Mouse (Mus musculus) lung, postnatal 10 days (tissue): ENCODE data around the gene Rexo2.
"Not testable (repeated sequence)": the region's sequence is repeated elsewhere in the genome, so short reads cannot be mapped to it uniquely, and the experiment has no call there.

Source experiments
- DNase-seq: peaks from one replicate; pipeline ENCODE4 v3.0.0; 2021

The Rexo2 gene

DNA sequence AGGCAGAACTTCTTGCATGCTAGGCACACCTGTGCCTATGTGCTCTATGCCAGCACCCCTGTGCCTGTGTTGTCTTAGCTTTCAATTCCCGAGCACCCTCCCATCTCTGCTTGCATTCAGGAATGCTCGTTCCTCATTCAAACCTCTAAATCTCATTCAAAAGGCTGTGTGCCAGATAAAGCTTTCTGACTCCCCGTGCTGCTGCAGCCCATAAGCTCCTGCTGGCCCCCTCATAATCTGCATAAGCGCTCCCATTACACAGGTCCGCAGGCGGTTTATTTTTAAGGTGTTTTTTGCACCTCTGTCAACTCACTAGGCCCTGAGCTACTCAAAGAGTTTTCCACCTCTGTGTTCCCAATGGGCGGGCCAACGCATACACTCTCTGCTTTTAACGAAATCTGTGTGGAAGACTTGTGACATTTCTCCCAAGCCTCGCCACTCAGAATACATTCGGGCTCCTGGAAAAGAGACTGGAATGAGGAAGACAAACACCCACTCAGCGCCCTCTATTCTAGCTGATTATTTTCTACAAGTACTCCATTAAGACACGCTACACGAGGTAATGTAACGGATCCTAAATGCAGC, 7.9 kb downstream of the Rexo2 start:
- no peak for DNase-seq

DNA sequence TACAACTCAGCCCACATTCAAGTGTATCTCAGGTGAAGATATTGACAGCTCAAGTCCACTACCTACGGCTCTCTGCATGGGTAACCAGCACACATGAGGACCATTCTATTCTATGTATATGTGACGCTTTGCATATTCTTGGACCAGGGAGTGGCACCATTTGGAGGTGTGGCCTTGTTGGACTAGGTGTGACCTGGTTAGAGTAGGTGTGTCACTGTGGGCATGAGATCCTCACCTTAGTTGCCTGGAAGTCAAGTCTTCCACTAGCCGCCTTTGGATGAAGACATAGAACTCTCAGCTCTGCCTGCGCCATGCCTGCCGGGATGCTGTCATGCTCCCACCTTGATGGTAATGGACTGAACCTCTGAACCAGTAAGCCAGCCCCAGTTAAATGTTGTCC, 13.0 kb downstream of the Rexo2 start:
- not testable (repeated sequence) for DNase-seq

DNA sequence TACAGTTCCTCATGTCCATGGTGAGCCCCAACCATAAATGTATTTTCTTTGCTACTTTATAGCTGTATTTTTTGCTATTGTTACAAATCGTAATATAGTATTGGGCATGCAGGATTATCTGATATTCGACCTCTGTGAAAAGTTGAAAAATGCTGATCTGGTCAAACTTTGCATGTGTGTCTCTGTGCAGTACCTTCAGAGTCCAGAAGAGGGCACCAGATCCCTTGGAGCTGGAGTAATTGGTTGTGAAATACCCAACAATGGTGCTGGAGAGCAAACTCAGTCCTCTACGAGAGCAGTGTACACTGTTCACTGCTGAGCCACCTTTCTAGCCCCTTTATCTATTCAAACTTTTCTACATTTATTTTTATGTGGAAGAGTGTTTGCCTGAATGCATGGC, 13.6 kb downstream of the Rexo2 start:
- DNase-seq: peak; percentile 80

DNA sequence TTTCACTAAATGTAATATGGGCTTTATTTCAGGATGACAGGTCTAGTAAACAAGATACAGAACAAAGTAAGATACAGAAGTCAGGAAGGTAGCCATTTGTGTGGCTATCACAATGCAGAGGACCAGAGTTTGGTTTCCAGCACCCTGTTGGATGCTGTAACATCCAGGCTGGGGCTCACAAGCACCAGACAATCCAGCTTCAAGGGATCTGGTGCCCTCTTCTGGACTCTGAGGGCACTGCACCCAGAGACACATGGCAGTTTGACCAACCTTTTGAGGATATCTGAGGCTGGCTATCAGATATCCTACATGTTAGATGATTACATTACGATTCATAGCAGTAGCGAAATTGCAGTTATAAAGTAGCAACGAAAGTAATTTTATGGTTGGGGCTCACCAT, 14.8 kb downstream of the Rexo2 start:
- DNase-seq: no peak

DNA sequence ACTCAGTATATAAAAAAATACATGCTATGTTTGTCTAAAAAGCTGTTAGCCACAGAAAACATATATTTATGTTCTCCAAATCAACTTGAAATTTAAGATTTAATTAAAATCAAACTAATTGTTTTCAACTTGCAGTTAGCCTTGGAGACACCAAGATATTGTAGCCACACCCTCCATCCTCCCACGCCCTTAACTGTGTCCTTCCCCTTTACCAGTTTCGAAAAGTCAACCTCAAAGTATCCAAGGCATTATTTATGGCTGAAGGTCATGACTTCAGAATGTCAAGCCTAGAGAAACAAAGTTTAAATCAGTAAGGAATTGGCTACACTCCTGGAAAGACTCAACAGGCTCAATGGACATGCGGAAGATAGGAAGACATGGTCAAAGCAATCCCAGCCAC, 18.9 kb downstream of the Rexo2 start:
- DNase-seq: no peak

DNA sequence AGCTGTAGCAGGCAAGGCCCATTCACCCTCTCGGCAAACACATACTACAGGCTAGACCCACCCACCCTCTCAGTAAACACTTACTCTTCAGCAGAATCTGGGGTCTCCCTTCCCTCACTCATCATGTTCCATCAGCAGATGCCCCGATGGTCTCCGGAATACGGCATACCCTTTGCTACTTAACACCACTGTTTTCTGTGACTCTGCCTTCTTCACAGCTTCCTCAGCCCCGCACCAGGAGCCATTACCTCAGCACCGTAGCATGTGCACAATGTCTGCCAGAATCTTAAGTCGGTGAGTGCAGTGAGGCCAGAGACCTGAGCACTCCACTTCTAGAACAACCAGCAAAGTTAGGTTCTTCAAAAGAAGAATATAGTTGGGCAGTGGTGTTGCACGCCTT, 19.7 kb downstream of the Rexo2 start:
- no peak for DNase-seq

DNA sequence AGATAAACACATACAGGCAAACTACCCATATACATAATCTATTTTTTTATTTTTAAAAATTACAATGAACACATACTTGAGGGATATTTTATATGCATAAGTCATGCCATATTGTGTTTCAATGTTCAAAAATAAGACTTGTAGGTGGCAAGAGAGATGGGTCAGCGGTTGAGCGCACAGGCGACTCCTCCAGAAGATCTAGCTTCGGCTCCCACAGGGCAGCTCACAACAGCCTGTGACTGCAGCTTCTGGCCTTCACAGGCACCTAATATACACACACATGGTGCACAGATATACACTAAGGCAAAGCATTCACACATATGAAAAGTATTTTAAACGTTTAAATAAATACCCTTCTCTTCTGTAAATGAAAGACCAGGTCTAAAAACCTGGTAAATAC, 21.0 kb downstream of the Rexo2 start:
- no peak for DNase-seq

DNA sequence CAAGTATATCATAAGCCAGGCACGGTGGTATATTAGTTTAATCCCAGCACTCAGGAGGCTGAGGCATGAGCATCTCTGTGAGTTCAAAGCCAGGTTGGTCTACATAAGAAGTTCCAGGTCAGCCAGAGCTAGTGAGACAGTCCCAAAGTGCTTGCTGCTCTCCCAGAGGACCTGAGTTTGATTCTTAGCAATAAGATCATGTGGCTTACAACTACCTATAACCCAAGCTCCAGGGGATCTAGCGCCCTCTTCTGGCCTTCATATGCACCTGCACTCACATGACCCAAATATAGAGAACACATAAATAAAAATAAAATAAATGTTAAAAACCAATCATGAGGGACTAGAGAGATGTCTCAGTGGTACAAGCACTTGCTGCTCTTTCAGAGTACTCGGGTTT, 21.5 kb downstream of the Rexo2 start:
- DNase-seq: no peak

DNA sequence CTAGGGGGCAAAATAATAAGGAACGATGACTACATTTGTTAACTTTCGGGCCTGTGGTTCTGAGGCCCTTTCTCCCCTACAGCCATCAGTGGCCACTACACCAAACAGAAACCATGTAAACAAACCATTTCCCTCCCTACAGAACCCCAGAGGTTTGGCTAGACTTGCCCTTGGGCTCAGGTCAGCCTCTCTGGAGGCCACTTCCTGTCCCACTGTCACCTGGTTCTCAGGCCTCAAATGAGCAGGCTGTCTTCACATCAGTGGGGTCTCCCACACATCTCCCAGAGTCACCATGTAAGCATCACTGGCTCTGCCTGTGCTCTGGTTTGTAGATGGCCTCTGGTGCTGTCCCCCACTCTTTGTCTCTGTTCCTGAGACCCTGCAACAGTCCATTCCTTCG, 24.5 kb downstream of the Rexo2 start:
- DNase-seq: no peak

DNA sequence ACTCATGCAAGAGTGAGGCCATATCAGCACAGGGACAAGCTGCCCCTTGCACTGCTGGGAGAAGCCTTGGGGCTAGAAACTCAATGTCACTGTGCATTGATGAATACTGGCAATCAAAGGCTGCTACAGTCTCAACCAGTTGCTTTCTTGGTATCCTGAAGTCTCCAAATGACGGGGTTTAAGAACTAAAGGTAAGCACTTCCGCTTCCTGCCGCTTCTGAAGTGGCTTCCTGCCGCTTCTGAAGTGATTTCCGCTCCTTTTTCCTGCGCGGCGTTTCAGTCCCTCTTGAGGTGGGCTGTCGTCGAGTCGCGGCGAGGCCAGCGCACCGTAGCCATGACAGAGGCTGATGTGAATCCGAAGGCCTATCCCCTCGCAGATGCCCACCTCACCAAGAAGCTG, 30.4 kb downstream of the Rexo2 start:
- DNase-seq: no peak

DNA sequence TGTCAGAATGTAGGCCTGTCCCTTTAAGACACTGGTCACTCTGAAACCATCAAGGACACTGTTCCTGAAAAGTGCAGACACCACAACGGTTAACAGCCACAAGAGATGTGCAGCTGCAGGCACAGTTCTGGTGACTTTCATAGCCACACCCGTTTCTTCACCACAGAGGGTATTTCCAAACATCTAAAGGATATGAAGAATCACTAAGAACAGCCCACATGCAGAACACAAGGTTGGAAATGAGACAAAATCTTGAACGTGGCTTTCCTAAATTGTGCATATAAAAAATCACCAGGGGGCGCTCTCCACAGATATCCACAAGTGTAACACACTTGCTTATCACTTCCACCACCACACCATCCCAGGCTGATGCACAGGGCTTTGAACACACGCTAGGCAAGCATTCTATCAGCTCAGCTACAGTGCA, 32.6 kb downstream of the Rexo2 start:
- DNase-seq: peak; percentile 48

DNA sequence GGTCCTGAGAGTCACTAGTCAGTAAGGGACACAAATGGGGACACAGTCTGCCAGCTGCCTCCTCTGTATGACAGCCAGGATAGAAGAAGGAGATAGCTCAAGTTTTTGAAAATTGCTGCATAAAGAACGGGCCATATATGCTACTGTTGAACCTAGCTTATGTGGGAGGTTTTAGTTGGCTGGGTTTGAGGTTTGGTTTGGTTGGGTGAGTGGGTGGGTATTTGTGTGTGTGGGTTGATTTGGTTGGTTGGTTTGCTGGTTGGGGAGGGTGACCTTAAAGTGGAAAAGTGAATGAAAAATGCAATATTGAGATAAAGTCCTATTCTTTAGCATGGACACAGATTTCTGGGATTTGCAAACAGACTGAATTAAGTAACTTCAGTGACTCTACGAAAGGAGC, 35.6 kb downstream of the Rexo2 start:
- no peak for DNase-seq

DNA sequence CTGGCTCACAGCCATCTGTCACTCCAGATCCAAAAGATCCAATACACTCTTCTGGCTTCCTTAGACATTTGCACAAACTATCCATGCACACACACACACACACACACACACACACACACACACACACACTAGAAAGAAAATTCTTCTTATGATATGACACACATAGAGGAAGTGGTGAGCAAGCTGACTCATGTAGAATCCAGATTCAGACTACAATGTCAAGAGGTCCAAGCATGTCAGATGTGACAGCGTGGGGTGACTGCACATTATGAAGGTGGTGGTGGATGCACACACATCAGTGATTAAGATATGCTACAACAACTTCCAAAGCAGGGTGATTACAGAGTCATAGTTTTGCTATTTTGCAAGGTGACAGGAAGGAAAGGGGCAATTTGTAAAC, 36.5 kb downstream of the Rexo2 start:
- no peak for DNase-seq

DNA sequence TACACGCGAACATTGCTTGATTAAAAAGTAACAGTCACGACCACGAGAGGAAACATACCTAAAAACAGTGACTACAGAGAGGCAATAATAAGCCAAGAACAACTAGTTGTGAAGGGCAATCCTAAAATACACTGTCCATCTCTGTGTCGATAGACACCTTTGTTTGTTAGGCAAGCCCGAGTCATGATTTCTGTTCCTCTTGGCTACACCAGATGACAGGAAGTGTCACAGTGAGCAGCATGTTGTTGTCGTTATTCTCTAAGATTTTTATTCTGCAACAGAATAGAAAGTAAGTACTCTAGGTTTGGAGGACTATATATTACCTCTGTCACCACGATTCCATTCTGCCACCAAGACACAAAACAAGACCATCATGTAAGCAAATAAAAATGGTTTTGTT, 48.0 kb downstream of the Rexo2 start:
- DNase-seq: no peak

DNA sequence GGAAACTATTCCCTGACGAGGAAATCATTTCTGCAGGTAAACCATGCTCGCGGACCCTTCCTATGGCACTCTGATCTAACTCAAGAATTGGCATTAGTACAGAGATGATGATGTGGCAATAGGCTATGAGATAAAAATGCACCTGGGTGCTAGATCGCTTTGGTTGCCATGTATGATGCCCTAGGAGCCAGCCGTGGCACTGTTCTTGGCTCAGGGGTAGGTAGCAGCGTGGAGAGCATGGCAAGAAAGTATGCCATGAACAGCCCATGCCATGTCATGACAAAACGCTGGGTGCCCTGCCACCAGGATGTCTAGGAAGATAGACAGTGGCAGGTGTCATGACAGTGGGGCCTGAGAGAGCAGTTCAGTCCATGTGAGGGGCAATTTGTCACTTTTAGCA, 53.2 kb downstream of the Rexo2 start:
- DNase-seq: no peak

DNA sequence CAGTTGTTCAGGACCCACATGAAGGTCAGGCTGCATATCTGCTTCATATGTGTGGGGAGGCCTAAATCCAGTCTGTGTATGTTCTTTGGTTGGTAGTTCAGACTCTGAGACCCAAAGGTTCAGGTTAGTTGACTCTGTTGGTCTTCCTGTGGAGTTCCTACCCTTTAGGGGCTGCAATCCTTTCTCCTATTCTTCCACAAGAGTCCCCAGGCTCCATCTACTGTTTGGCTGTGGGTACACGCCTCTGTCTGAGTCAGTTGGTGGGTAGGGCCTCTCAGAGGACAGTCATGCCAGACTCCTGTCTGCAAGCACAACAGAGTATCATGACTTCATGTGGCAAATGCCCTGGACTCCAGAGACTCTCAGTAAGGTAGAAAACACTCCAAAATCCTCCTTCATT, 57.2 kb downstream of the Rexo2 start:
- no peak for DNase-seq

DNA sequence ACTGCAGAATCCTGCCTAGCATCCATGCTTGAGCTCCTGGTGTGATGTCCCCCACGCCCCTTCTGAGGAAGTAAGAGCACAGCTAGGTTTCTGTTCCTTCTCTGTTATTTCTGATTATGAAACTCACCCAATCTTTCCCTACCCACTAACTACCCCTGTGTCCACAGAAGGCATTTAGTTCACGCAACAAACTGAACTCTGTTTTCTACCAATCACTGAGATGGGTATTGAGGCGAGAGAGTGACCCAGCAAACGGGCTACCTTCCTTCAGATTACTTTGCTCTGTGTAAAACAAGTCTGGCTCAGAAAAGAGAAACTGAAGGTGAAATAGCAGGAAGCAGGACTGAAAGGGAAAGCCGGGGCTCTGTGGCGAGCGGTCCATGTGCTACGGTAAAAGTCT, 58.0 kb downstream of the Rexo2 start:
- no peak for DNase-seq

DNA sequence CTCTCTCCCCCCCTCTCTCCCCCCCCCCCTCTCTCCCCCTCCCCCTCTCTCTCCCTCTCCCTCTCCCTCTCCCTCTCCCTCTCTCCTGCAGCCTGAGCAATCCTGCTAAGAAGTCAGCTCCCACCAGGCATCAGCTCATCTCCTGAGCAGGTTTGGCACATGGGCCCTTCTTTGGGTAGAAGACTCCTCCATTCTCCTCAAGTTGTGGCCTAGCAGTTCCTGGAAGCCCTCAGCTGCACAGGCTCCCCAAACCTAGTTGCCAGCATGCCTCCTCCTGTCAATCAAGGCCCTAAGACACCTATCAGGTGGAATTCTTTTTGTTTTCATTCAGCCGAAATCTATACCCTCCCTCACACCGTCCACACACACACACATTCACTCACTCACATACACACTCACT, 58.9 kb downstream of the Rexo2 start:
- no peak for DNase-seq

DNA sequence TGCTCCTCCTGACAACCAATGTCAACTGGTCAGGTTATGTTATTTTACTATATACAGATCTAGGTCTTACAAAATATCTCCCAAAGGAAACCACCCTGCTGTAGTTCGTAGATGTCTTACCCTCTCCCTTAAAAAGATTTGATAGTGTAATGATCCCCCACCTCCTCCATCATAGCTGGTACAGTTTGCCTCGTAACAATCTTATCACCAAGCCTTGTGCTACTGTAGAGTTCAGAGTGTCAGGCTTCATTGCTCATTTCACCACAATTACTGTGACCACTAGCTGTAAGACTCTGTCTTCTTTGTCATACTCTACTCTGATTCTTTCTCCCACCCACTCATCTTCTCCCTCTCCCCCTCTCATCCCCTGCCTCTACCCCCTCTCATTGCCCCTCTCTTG, 59.4 kb downstream of the Rexo2 start:
- DNase-seq: no peak

DNA sequence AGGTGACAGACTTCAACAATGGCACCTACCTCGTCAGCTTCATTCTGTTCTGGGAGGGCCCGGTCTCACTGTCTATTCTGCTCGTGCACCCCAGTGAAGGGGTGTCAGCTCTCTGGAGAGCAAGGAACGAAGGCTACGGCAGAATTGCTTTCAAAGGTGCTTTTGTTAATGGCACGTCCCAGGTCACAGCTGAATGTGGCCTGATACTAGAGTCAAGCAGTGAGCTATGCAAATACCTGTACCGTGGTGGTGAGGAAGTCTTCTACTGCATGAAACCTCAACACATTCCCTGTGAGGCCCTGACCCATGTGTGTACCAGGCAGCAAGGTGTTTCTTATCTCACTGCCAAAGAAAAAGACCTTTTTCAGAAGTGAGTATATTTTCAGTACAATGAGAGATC, 60.0 kb downstream of the Rexo2 start:
- DNase-seq: no peak

DNA sequence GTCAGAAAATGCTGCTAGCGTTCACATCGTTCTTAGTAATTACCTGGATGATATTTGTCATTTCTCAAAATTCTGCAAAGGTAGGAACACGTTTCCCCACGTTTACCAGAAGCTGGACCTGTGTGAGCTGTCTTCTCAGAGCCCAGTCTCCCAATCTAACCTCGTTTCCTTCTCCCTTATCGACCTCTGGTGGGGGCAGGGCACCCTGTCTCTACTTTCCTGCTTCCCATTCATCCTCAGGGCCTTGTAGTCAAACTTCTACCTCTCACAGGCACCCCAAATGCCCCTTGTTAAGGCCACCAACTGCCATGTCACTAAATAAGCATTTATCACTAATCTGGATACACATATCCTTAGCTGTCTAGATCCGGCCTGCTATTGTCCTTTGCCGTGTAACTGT, 61.6 kb downstream of the Rexo2 start:
- DNase-seq: no peak
